Mouse (Mus musculus) c-Kit-positive CD71-positive TER-119-negative erythroid progenitor cells, embryonic 14.5 days (primary cell): ENCODE data around the gene Atp8b4.
A peak's percentile ranks its signal among the peaks of the same experiment; 100 is the strongest.

ENCODE experiments used
- DNase-seq: peaks from one replicate; pipeline ENCODE4 v3.0.0-alpha.2; 2013; ENCODE audit warnings: low read depth

The Atp8b4 gene

GRCm38 (mm10) chr2:126432481-126433066 lies 67.9 kb downstream of the Atp8b4 start:
- DNase-seq, result no peak

- peak; percentile 21 for DNase-seq
Observed at GRCm38 (mm10) chr2:126429282-126429681, 71.2 kb downstream of the Atp8b4 start.

DNA sequence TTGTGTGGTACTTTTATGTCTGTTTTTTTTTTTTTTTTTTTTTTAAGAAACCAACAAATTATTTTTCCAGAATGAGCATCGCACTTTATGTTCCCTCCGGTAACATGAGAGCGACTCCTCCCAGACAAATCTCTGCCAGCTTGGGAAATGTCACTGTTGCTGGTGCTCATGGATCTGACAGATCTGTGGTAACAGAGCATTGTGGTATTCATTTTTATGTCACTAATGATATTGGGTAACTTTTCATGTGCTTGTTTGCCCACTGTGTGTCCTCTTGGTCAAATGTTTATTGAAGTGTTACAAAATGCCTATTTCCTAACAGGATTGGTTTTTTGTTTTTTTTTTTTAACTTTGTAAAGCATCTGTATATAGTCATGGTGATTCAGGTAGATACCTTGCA lies 75.3 kb downstream of the Atp8b4 start:
- DNase-seq, result no peak

DNA sequence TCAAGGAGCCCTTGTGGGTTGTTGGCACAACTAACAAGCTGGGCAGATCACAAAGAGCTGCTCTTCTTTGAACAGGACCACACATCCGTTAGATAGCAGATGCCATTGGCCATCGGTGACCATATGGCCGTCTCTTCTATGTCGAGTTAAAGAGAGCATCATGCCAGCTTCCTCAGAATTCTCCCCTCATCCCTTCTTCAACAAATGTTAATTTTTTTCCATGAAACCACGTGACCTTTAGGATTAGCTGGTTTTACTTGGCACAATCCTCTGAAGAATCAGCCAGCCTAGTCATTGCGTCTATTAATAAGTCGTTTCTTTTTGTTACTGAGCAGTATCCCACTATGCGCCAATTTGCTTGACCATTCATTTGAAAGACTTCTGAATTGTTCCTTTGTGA lies 75.8 kb downstream of the Atp8b4 start:
- DNase-seq, result no peak

GRCm38 (mm10) chr2:126420901-126421300 lies 79.6 kb downstream of the Atp8b4 start:
- DNase-seq, result no peak

DNA sequence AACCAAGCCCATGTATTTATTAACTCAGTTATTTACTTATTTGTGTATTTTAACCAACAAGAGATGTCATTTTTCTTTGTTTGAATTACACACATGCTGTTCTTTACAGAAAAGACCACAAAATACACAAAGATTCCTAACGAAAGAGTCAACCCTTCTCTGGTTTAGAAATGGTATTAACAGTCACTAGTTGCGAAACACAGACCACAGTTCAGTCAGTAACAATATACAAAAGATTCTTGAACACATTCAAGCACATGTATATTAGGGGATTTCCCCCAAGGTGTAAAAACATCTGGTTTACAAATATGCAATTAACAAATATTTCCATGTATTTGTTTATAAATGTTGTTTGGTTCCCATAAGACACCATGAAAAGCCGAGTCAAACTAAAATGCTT lies 81.6 kb downstream of the Atp8b4 start:
- DNase-seq, result no peak

- DNase-seq, result no peak
Observed at GRCm38 (mm10) chr2:126416772-126417171, 83.7 kb downstream of the Atp8b4 start.

DNA sequence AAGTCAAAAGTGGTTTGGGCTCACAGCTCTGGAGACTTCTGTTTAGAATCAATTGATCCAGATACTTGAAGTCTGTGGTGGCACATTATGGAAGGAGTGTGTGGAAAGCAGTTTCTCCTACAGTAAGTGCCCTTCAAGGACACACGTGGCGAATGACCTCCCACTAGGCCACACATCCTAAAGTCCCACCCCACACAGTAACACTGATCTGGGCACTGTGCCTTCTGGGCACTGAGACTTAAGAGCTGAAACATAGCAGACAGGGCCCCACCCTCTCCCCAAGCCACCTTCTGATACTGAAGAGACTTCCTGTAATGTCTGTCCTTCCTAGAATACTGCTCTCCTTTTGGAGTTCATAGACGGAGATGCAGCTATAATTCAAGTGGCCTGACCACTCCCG lies 84.5 kb downstream of the Atp8b4 start:
- DNase-seq, result no peak

DNA sequence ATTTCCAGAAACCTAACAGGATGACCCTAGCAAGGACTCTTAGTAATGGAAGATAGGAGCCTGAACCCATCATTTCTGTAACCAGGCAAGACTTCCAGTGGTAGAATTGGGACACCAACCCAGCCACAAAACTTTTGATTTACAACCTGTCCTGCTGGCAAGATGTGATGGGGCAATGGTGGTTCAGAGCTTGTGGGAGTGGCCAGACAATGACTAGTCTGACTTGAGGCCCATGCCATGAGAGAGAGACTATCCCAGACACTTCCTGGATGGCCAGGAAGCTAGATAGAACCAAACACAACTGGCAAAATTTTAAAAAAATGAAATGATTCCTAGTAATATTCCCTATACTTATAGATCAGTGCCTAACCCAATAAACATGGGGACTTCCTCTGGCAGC lies 87.7 kb downstream of the Atp8b4 start:
- DNase-seq, result no peak

DNA sequence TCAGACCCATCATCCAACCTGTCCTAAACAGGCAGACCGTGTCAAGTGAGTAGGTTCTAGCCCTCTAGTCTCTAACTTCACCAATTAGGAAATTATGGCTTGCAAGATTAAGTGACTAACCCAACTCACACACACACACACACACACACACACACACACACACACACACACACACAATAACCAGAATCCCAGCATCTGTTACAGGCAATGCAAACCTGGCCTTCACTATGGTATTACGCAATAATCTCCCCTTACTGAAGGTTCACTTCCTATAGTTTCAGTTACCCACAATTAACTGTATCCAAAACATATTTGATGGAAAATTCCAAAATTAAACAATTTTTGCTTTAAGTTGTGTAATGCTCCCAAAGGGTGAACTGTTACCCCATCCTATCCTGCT lies 101.0 kb downstream of the Atp8b4 start:
- no peak for DNase-seq

DNA sequence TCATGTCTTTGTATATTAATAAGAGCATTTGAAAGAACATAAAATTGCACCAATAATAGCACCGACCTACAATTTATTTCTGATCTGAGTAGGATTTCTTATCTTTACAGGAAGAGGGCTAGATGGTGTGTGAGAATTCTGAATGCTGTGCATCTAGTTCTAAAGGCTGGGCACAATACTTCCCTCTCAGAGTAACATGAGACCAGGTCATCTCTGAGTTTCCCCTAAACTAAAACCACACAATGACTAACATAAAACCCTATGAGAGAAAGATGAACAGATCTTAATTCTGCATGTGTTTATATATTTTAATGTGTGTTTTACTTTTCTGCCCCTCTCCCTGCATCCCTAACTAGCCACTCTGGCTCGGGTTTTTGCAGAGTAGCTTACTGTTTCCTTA lies 101.5 kb downstream of the Atp8b4 start:
- DNase-seq, result no peak

DNA sequence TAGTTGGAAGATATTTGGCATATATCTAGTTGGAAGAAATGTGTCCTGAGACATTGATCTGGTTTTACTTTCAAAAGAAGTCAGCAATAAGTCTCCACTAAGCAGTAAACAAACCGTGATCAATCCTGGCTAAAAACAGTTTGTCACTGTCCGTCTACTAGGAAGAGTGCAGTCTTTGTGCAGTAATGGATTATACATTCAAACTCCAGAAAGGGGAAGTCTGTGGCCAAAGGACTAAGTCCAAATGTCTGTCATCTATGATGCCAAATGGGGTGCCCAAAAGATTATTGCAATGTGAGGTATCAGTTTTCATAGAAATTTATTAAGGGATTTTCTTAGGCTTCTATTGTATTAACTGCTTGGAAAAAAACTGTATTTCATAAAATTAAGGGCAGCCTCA lies 102.3 kb downstream of the Atp8b4 start:
- DNase-seq, result no peak

DNA sequence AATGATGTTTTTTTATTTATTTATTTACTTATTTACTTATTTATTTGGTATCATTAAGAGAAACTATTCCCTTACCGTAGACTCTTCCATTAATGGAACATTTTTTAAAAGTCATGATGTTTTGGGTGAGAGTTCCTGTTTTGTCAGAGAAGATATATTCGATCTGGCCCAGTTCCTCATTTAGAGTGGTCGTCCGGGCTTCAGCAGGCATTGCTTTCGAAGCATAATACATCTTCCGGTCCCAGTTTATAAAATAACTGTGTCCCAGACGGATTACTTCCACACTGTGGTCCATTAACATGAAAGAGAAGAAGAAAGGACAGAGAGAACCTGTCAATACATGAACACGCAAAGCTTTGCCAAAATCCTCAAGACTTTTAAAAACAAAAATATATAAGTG lies 103.0 kb downstream of the Atp8b4 start:
- DNase-seq, result no peak

- DNase-seq, result no peak
Observed at GRCm38 (mm10) chr2:126394924-126395323, 105.5 kb downstream of the Atp8b4 start.

GRCm38 (mm10) chr2:126387458-126388037 lies 112.9 kb downstream of the Atp8b4 start:
- DNase-seq, result no peak

DNA sequence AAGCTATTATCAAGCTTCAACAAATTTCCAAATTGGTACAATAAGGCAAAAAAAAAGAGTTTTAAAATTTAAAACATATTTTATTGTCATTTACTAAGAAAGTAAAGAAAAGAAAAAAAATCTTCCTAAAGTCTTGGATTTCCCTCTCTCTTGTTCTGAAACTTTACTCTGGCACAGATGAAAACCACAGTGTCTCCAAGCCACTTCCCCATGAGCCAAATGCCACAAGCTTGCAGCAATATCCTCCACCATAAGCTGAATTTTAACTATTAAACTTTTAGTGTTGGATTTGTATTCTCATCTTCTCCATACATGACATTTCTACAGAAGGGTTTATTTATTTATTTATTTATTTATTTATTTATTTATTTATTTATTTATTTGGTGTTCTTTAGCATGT lies 114.4 kb downstream of the Atp8b4 start:
- no peak for DNase-seq

DNA sequence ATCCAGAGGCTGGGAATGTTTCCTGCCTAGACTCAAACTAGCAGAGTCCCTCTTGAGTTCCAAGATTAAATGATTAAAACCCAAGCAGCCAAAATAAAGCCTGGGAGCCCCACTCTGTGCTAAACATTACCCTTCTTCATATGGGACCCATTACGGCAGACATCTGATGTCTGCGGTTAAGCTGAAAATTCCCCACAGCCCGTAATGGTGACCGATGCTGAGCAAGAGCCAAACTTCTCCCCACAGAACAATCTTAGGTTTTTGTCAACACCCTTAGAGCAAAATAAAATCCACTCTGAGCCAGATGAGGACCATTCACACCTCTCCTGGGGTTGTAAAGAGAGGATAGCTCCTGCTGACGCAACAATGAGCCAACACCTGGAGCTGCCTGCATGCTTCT lies 120.2 kb downstream of the Atp8b4 start:
- no peak for DNase-seq

DNA sequence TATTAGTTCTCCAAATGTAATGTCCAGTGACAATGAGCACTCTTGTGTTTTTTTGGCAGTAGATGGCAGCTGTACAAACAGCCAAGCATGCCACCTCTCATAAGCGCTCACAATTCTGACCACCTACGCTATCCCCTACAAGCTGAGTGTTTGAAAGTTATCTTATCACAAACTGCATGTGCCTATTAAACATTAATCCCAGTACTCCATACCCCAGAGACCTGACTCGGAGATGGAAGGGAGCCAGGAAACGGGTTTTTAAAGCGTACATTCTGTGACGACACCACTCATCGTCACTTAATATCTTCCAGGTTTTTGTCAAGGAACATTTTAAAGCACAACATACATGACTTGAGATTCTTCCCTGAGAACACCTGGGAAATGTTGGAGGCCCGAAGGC lies 128.8 kb downstream of the Atp8b4 start:
- DNase-seq, result no peak

- DNase-seq, result no peak
Observed at GRCm38 (mm10) chr2:126369815-126370214, 130.7 kb downstream of the Atp8b4 start.

DNA sequence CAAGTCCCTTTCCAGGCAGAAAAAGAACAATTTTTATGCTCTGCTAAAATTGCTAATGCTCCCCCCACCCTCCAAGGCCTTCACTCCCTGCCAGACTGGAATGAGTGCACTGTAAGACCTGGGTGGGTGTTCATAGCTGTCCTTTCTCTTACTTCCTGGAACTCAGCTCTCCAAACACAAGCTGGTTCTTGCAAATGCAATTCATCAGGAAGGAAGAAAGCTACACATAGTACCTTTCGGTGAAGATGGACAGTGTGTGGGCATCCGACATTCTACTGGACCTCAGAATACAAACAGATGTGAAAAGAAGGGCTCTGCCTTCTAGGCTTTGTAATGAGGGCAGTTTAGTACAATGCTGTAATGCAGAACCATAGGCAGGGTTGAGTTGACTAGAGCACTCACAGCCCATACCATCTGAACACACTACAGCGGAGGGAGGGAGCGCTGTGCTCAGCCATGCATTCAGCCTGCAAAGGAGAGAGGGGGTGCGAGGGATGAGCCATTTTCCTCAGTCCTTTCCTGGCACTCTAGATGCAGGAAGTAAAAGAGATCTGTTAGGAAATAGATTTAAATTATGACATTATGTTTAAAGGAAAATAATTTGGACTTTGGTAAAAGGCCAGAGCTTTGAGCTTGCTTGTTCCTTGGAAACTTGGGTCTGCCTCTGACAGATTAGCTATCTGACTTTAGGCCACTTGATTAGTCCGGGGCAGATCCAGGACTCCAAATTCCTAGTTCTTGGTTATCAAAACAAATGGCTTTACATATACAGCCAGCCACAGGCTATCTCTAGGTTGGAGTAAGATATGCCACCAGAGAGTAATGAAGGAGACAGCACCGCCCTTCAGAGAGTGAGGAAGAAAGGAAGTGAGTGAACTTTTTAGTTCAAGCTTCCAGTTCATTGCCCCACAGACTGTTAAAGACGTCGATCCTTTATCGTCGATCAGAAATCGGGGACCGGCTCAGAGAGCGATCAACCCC lies 136.4 kb downstream of the Atp8b4 start:
- DNase-seq, result no peak

DNA sequence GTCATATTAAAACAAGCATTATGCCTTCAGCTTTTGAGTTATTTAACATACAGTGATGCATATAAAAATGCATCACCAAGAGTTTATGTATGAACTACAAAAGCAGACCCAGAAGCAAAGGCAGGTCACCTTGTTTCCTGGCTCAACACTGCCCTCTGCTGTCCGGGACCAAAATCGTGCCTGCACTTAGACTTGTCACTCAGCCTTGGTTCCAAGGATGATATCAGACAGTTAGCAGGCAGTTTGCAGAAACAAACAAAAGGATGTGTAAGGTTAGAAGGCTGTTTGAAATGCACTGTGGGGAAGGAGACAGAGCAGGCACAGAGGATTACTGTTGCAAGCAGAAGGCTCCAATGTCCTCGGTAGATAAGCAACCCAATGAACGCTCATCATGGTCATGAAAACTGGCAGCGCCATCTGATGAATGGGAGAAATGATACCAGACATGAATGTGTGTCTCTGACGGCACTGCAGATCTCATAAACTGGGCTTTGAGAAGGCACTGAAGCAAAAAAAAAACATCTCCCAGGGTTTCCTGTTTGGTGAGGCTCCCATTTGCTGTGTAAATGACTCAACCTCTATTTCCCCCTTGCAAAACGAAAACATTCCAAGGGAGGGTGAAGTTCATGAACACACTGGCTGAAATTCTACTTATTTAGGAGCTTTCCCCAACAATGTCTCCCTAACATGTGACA lies 137.3 kb downstream of the Atp8b4 start:
- peak; percentile 68 for DNase-seq

GRCm38 (mm10) chr2:126361131-126361810 lies 139.2 kb downstream of the Atp8b4 start:
- DNase-seq, result no peak
